Mouse (Mus musculus) urinary bladder, postnatal 10 days (tissue): ENCODE measurements around the gene Rbm12b1.
"Not testable (repeated sequence)": the region's sequence is repeated elsewhere in the genome, so short reads cannot be mapped to it uniquely, and the experiment has no call there.

Experiments used
- DNase-seq: peaks from one replicate; pipeline ENCODE4 v3.0.0; 2022; ENCODE audit warnings: low spot score

The Rbm12b1 gene

DNA sequence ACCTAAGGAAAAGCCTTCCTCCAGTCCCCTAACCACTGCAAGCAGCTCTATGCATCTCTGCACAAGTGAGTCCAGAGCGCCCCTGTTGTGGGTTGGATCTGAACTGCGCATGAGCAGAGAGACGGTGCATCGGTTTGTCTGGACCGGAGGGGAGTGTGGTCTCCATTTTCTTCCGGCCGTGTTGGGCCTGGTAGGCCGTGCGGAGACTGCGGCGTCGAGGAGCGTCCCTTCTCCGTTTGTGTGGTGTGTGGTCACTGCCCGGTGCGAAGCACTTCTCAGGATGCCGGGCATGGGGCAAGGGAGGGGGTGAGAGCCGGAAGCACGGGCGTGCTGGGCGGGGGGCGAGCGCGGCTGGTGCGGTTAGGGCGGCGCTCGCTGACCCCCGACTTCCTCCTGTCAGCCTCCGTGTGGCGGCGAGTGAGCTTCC lies at the start of gene Rbm12b1:
TSS of gene Rbm12b1 (plus strand) at position 124 of the 427 bp plus-strand sequence.
- DNase-seq = not testable (repeated sequence)

DNA sequence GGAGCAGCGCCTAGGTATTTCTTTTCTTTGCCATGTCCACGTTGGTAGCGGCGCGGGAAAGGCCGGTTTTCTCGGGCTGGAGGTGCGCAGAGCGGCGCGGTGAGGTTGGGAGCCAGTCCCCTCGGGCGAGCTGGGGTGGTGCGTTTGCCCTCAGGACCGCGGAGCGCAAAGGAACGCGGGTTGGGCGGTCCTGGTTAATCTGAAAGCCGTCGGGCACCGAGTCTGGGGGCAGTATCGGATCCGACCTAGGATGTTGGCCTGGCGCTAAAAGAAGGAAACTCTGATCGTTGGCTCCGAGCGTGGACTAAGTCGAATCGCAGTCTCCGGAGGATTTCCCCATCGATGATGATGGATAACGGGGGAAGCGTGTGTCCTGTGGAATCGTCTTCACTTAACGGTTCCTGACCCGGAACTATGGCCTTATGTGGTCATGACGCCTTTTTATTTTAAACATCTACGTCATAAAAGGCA lies 563 bp downstream of the Rbm12b1 start:
- not testable (repeated sequence) for DNase-seq

DNA sequence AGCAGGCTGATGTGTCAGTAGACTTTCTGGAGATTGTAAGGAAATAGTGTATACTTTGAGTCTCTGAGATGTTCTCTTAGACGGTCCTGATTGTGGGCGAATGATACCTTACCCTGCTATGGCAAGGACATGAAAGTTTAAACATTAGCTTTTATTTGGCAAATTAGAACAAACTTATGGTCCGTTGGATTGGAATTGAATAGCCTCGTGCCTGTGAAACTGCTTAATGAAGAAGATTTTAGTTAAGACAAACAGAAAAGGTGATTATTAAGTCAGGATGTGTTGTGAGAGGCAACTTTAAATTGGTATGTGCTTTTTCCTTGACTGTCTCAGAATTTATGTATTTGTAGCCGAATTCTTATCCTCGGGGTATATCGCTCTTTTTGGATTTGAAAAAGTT lies 1.5 kb downstream of the Rbm12b1 start:
- not testable (repeated sequence) for DNase-seq

DNA sequence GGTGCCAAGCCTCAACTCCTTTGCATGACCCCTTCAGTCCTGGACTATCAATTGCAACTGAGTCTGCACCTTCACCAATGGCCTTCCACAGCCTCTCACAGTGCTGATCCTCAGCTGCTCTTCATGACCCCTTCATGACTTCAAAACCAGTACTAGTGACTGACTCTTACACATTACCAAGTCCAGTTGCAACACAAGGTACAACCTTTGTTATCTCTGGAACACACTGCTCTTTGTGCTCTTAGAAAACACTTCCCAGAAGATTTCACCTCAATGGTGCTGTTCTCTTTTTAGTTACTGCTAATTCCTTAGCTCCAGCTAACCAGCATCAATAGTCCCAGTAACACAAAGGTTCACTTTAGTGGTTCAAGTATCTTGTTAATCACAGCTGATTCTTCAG lies 7.6 kb downstream of the Rbm12b1 start:
- no peak for DNase-seq

DNA sequence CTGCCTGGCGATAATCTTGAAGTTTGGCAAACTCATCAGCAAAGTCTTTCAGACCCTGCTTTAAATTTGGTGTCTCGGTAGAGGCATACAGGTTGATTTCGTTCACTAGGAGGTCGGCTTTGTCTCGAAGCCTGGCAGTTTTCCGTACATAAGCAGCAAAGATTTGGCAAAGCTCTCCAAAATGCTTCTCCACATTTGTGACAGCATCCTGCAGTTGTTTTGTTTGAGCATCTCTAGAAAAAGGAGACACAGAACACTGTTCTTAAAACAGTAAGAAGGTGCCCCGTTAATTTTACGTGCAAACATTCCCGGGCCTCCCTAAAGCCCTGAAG lies 30.9 kb downstream of the Rbm12b1 start:
- no peak for DNase-seq

DNA sequence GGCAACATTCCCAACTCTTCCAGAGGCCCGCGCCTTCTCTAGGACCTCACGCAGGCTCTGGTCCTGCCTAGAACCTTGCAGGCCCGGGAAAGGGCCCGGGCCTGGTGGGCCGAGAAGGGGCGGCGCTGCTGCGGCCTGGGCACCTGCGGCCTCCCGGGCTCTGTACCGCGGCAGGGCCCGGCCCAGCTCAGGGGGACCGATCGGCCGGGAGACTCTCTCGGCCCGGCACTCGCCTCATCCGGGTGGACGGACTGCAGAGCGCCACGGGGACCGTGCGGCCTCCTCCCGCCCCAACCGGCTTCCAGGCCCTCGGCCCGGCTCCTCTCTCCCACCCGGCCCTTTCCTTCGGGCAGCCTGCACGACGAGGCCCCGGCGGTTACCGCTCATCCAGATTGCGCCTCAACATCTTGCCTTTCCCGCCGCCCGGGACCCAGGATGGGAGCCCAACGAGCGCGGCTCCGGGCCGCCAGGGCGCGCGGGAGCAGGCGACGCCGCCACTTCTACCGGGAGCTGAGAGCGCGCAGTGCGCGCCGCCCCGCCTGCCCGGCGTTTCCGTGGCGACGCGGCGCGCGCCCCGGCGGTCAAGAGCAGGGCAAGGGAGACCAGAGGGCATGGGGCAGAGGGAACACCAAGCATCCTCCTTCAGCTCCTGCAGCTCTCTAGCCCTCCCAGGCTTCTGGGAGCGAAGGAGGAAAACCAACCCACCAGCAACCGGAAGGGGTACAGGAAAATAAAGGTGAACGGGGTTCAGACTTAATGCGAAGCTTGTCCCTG lies 31.4 kb downstream of the Rbm12b1 start, which contains the start of gene Fam92a:
TSS of gene Fam92a (minus strand) at position 698 of the 774 bp plus-strand sequence.
- DNase-seq = no peak

DNA sequence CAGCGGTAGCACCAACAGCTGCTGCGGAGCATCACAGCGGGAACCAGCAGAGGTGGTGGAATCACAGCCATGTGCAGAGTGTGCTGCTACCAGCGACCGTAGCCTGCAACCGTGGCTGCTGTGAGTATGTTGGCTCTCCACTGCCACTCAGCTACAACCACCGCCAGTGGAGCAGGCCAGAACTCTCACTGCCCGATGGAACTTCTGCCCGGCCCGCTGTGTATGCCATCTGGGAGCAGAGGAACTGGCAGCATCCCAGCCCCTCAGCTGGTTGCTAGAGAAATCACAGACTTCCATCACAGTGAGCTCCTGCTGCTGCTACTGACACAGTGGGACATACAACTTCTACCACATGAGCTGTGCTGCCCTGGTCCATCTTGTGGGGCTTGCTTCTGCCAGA lies 38.9 kb downstream of the Rbm12b1 start:
- no peak for DNase-seq
